Mouse (Mus musculus) macrophage (primary cell): ENCODE measurements around the gene Myh9. TPM values are rescaled to one million over a fixed set of nuclear protein-coding genes. Genes with fewer than 3 reads are reported as not detected.
"Not testable (repeated sequence)": the region's sequence is repeated elsewhere in the genome, so short reads cannot be mapped to it uniquely, and the experiment has no call there.

Experiments
- H3K27ac ChIP-seq: fragments of 350-480 bp; formaldehyde crosslinking; 2 replicates; pipeline ENCODE4 v1.9.0; 2021
- H3K36me3 ChIP-seq: fragments of 350-480 bp; formaldehyde crosslinking; 2 replicates; pipeline ENCODE4 v1.9.0; 2021; ENCODE audit errors: inconsistent target
- H3K4me3 ChIP-seq: fragments of 350-480 bp; formaldehyde crosslinking; 2 replicates; pipeline ENCODE4 v1.9.0; 2021; ENCODE audit errors: inconsistent target
- H3K79me2 ChIP-seq: fragments of 350-480 bp; formaldehyde crosslinking; 2 replicates; pipeline ENCODE4 v1.9.0; 2021; ENCODE audit errors: inconsistent target
- WGBS: methylation state at CpG from one replicate; pipeline ENCODE4 v1.1.7; 2026; ENCODE audit warnings: inconsistent platforms; ENCODE audit not compliant: missing documents; 5-methylcytosine and 5-hydroxymethylcytosine counted together
- polyA plus RNA-seq: library from polyadenylated mRNA; stranded (reverse); fragments of 250-400 nt; gene quantifications from 3 replicates; pipeline ENCODE4 v1.2.4, GENCODE M21; 2018; ENCODE audit warnings: inconsistent platforms

The Myh9 gene
- polyA plus RNA-seq, 1 experiment from 2014 or later: 188 TPM

DNA sequence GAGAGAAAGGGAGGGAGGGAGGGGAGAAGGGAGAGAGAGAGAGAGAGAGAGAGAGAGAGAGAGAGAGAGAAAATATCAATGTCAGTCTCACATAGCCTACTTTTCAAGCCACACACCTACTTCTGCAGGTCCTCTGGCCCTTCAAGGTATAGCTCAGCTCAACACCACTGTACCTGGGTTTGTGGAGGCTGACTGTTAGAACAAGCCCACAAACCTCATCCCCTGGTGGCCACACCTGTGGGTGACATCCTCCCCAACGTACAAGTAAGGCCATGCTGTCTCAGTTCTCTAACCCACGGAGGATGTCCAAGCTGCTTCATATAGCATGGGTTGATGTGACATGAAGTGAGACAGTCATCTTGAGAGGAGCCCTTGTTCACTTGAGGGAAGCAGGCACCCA is 35.2 kb upstream of the Myh9 start:
- Histone ChIP-seq H3K36me3 (no peaks in the 10 kb centered on the region), H3K79me2 (no peaks in the 10 kb centered on the region), H3K4me3 (no peak overlapping the region), H3K27ac (no peak overlapping the region)
- 84% methylated on average over 2 of the region's 2 CpGs for WGBS

DNA sequence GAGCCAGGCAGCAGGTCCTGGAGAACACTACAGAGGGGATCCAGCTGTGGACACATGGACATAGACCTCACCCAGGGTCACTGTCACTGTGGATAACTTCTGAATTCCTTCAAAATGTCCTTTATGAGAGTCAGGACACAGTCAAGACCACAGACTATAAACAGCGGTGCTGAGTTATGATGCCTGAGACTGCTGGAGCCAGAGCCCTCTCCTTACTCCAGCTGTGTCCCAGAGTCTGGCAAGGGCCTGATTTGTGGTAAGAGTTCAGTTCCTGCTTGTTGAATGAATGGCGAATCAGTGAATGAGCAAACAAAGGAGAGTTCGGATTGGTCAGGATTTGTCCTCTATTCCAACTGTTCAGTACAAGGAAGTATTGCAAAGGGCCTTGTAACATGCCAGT is 34.7 kb upstream of the Myh9 start:
- Histone ChIP-seq H3K4me3 (no peak overlapping the region), H3K27ac (no peak overlapping the region), H3K79me2 (no peaks in the 10 kb centered on the region), H3K36me3 (no peaks in the 10 kb centered on the region)
- 79% methylated on average over 3 of the region's 3 CpGs for WGBS

- H3K79me2 ChIP-seq: no peaks in the 10 kb centered on the region
- no peak overlapping the region for H3K4me3 ChIP-seq
- no peaks in the 10 kb centered on the region for H3K36me3 ChIP-seq
- 93% methylated on average over 6 of the region's 6 CpGs for WGBS
- H3K27ac ChIP-seq: no peak overlapping the region
Observed at GRCm38 (mm10) chr15:77875953-77876352, 34.0 kb upstream of the Myh9 start.

DNA sequence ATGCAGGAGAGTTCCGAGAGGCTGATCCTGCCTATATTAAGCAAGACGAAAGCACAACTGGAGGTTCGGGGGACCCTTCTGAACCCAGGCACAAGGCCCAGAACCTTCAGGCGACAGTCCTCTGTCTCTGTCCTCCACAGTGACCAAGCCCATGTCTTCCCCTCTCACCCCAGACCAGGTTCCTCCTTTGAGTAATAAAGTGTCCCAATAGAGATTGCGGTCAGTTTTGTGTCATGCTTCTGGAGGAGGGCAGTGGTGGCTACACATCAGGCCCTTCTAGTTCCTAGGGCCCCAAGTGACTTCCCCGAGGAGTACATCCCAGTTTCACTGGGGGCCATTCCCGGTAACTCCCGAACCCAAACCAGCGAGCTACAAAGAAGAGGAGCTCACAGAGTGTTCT is 32.8 kb upstream of the Myh9 start:
- H3K36me3 ChIP-seq: no peaks in the 10 kb centered on the region
- WGBS: 55% methylated on average over 9 of the region's 9 CpGs
- no peak overlapping the region for H3K27ac ChIP-seq
- no peak overlapping the region for H3K4me3 ChIP-seq
- no peaks in the 10 kb centered on the region for H3K79me2 ChIP-seq

- H3K4me3 ChIP-seq: no peak overlapping the region
Observed at GRCm38 (mm10) chr15:77874310-77874709, 32.3 kb upstream of the Myh9 start.

DNA sequence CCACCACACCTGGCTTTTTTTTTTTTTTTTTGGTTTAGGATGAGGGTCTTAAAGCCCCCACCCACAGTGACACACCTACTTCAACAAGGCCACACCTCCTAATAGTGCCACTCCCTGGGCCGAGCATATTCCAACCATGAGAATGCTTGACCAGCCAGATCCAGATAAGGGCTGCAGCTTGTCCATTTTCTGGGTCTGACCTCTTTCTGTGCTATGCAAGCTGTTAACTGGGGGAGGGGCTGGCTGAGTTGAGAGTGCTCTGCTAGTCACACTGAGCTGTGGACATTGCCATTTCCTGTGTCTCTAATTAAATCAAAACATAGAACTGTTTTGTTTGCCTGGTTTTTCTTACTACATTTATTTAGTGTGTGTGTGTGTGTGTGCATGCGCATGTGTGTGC is 31.6 kb upstream of the Myh9 start:
- 90% methylated on average over 2 of the region's 2 CpGs for WGBS

More at GRCm38 (mm10) chr15:77874310-77874709, 32.3 kb upstream of the Myh9 start:
- Histone ChIP-seq H3K36me3 (no peaks in the 10 kb centered on the region), H3K27ac (no peak overlapping the region), H3K79me2 (no peaks in the 10 kb centered on the region)
- 63% methylated on average over 4 of the region's 4 CpGs for WGBS

DNA sequence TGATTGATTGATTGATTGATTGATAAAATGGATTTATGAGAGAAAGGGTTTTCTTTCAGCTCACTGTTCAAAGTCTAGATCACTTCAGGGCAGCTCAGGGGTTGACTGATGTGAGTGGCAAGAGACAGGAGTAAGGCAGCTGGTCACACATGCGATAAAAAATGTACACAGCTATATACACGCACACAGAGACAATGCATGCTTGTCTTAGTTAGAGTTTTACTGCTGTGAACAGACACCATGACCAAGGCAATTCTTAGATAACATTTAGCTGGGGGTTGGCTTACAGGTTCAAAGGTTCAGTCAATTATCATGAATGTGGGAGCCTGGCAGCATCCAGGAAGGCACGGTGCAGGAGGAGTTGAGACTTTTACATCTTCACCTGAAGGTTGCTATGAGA is 31.0 kb upstream of the Myh9 start:
- H3K4me3 ChIP-seq: no peak overlapping the region
- 95% methylated on average over 3 of the region's 3 CpGs for WGBS
- H3K36me3 ChIP-seq: no peaks in the 10 kb centered on the region
- H3K79me2 ChIP-seq: no peaks in the 10 kb centered on the region
- no peak overlapping the region for H3K27ac ChIP-seq

More for the DNA sequence above, 31.6 kb upstream of the Myh9 start:
- no peak overlapping the region for H3K4me3 ChIP-seq
- H3K79me2 ChIP-seq: no peaks in the 10 kb centered on the region
- no peaks in the 10 kb centered on the region for H3K36me3 ChIP-seq
- no peak overlapping the region for H3K27ac ChIP-seq

DNA sequence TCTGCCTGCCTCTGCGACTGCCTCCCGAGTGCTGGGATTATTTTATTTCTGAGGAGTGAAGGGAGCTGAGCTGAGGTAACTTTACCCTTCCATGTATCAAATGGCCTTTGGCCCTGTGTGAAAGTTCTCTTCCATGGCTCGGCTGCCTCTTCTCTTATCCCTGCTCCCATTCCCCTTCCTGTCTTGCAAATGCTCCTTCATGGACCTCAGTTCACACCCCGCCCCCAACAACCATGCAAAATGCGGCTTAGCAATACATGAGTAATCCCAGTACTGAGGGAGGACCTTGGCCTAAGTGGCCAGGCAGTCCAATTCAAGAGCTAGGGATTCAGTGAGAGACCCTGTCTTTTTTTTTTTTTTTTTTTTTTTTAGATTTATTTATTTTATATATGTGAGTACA is 26.4 kb upstream of the Myh9 start:
- Histone ChIP-seq H3K4me3 (no peak overlapping the region), H3K79me2 (no peaks in the 10 kb centered on the region), H3K27ac (no peak overlapping the region), H3K36me3 (no peaks in the 10 kb centered on the region)
- WGBS: 95% methylated on average over 5 of the region's 5 CpGs

- WGBS: 90% methylated on average over 3 of the region's 10 CpGs
- not testable (repeated sequence) for H3K27ac ChIP-seq, H3K4me3 ChIP-seq, H3K79me2 ChIP-seq, H3K36me3 ChIP-seq
Observed at GRCm38 (mm10) chr15:77867231-77867968, 25.4 kb upstream of the Myh9 start.

DNA sequence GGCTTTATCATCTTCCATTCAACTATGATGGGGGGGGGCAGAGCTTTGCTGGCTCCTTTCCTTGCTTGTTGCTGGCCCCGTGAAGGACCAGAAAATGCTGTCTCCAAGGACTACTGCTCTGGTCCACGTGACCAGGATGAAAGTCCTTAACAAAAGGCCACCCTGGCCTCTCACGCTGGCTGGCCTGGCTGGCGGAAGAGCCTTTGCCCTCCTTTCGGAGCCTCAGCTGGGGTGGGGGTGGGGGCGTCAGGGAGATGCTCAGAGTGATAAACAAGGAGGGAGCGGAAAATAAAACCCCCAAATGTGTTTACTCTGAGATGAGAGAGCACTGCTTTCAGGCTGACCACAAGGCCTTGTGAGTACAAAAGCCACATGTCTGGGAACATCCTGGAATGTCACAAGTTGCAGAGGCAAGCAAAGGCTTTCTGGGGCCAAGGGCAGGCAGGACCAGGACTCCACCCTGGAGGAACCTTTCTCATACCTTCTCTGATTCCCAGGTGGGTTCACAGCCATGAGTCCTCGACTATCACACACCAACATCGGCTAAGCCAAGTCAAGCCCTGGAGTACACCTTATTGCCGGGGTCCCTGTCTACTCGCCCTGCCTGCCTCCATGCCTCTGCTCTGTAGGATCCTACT is 24.7 kb upstream of the Myh9 start:
- H3K36me3 ChIP-seq: no peaks in the 10 kb centered on the region
- no peak overlapping the region for H3K27ac ChIP-seq
- no peaks in the 10 kb centered on the region for H3K79me2 ChIP-seq
- no peak overlapping the region for H3K4me3 ChIP-seq
- 93% methylated on average over 11 of the region's 11 CpGs for WGBS

DNA sequence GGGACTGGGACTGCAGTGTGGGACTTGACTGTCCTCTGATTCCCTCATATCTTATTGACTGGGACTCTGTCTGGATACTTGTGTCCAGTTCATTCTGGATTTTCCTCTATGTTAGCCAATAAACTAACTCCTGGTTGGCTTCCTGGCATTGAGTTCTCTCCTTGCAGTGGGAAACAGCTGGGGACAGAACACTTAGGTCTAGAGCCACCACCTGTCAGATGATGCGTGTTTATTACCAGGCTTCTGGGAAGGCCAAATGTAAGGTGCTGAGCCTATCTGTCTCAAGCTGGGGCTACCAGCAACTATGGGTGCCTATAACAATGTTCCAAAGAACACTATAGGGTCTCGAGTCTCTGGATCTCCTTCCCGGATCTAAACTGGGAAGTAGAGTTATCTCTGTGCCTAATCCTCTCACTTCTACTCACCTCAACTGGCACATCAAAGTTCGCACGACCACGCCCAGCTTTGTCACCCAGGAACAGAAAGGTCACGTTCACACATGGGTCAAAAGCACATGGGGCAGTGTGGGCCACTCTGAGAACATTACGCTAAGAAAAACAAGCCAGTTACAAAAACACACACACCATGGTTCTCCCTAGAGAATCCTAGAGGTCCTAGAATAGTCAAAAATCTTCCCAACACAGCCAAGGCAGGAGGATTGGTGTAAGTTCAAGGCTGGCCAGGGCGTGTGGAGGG is 22.2 kb upstream of the Myh9 start:
- no peak overlapping the region for H3K27ac ChIP-seq
- no peaks in the 10 kb centered on the region for H3K79me2 ChIP-seq
- no peak overlapping the region for H3K4me3 ChIP-seq
- no peaks in the 10 kb centered on the region for H3K36me3 ChIP-seq
- WGBS: 95% methylated on average over 6 of the region's 9 CpGs

DNA sequence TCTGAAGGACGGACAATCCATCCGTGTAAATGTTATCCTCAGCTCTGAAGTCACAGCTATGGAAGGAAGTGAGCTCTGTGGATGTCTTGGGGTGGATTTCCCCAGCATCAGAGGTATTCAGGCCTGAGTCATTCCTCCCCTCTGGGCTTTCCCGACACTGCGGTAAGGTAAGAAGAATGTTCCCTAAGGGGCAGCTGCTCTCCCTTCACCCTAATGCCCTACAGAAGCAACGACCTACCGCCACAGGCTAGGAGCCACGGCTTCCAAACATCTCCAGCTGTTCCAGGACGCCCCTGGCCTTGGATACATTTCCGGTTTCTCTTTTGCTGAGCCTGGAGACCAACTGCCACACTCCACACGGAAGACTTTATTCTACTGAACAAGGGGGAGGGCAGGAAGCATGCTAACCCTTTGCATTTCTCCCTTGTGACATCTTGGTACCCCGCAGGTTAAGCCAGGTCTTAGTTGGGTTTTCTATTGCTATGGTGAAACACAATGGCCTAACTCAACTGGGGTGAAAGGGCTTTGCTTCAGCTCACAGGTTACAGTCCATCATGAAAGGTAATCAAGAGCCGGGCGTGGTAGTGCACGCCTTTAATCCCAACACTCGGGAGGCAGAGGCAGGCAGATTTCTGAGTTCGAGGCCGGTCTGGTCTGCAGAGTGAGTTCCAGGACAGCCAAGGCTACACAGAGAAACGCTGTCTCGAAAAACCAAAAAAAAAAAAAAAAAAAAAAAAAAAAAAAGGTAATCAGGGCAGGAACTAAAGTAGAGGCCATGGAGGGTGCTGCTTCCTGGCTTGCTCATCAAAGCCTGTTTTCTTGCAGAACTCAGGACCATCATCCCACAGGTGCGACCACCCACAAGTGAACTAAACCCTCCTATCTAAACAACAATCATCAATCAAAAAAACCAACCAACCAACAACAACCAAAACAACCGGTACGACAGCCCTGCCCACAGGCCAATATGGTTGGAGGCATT is 21.3 kb upstream of the Myh9 start:
- H3K4me3 ChIP-seq: no peak overlapping the region
- WGBS: 88% methylated on average over 18 of the region's 22 CpGs
- no peaks in the 10 kb centered on the region for H3K36me3 ChIP-seq
- H3K79me2 ChIP-seq: no peaks in the 10 kb centered on the region
- H3K27ac ChIP-seq: no peak overlapping the region

GRCm38 (mm10) chr15:77860081-77860665 is 18.2 kb upstream of the Myh9 start:
- Histone ChIP-seq H3K79me2 (no peaks in the 10 kb centered on the region), H3K27ac (no peak overlapping the region), H3K36me3 (no peaks in the 10 kb centered on the region), H3K4me3 (no peak overlapping the region)
- WGBS: 73% methylated on average over 1 of the region's 1 CpGs

GRCm38 (mm10) chr15:77857662-77858156 is 15.7 kb upstream of the Myh9 start:
- Histone ChIP-seq H3K4me3 (no peak overlapping the region), H3K27ac (no peak overlapping the region), H3K79me2 (no peaks in the 10 kb centered on the region), H3K36me3 (no peaks in the 10 kb centered on the region)
- WGBS: 49% methylated on average over 25 of the region's 28 CpGs
